Mouse (Mus musculus): ENCODE results near the gene Kdf1. TPM values are rescaled to one million over a fixed set of nuclear protein-coding genes. Genes with fewer than 3 reads are reported as not detected.

Gene Kdf1
- polyA plus RNA-seq, 1 experiment: not detected

DNA sequence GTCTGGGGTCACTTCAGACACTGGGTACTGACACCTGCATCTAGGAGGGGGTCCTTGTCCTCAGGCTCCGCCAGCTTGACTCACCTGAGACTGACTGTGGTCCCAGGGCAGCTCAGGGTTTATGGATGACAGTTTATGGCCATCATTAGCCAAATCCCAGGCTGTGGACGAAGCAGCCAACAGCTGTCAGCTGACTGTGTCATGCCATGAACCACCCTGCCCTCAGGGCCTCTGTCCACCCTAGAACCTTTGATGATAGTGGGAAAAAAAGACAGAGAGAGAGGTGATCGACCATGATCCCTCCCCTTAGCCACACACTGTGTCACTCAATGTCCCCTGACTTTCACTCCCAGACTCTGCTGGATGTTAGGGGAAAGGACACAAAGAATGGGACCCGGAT is 42.9 kb downstream of the Kdf1 start:
- Histone ChIP-seq H3K27ac (ENCODE audit: insufficient read depth, low read depth, low read length) (no peak overlapping the region), H3K4me3 (ENCODE audit: insufficient read depth, low read depth, low read length) (no peak overlapping the region), H3K4me1 (ENCODE audit: control insufficient read depth, insufficient read depth, low read length) (peaks cover 2% of the 10 kb centered on the region; the same call in 1 of the 2 replicates)
- TF ChIP-seq CTCF (IDR thresholded peaks at IDR 0.05; ENCODE audit: insufficient read depth, low read depth, low read length): no peak
- no peak for TF ChIP-seq POLR2A (IDR thresholded peaks at IDR 0.05; ENCODE audit: insufficient read depth, low read depth, low read length)
- WGBS: 76% methylated on average over 4 of the region's 4 CpGs

DNA sequence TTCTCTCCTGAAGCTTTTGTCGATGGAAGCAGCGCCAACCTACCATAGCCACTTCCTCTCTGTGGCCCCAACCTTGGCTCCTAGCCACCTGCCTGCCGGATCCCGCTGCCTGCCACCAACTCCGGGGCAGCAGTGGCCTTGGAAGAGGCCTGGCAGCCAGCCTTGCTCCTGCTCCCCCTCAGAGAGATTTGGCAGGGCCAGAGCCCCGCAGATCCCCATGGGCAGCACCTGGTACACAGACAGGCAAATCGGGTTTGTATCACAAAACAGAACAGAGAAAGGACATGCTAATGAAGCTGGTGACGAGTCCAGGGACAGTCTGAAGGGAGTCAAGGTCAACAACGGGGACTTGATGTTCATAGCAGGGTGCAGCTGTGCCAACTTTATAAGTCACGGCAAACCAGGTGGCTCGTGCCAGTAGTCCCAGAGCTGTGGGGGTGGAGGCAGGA is 44.4 kb downstream of the Kdf1 start:
- WGBS: 30% methylated on average over 11 of the region's 11 CpGs
- peaks cover 2% of the 10 kb centered on the region; the same call in 1 of the 2 replicates for H3K4me1 ChIP-seq (ENCODE audit: control insufficient read depth, insufficient read depth, low read length)
- H3K27ac ChIP-seq (ENCODE audit: insufficient read depth, low read depth, low read length): no peak overlapping the region
- H3K4me3 ChIP-seq (ENCODE audit: insufficient read depth, low read depth, low read length): no peak overlapping the region
- no peak for TF ChIP-seq CTCF (IDR thresholded peaks at IDR 0.05; ENCODE audit: insufficient read depth, low read depth, low read length)
- no peak for TF ChIP-seq POLR2A (IDR thresholded peaks at IDR 0.05; ENCODE audit: insufficient read depth, low read depth, low read length)

DNA sequence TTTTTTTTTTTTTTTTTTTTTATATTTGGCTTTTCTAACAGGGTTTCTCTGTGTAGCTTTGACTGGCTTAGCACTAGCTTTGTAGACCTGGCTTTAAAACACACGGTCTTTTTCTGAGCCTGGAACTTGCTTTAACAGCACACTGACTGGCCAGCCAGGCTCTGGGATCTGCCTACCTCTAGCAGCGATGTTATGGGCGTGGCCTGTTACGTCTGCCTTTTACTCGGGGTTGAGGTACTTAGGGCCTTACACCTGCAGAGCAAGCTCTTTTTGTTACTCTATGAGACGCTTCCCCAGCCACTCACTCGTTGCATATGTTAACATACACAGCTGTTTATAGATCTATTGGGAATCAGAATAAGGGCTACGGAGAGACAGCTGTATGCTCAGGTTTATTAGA is 48.5 kb downstream of the Kdf1 start:
- TF ChIP-seq CTCF (IDR thresholded peaks at IDR 0.05; ENCODE audit: insufficient read depth, low read depth, low read length): no peak
- Histone ChIP-seq H3K27ac (ENCODE audit: insufficient read depth, low read depth, low read length) (no peak overlapping the region), H3K4me3 (ENCODE audit: insufficient read depth, low read depth, low read length) (no peak overlapping the region), H3K4me1 (ENCODE audit: control insufficient read depth, insufficient read depth, low read length) (peaks cover 2% of the 10 kb centered on the region; the same call in 1 of the 2 replicates)
- WGBS: 27% methylated on average over 8 of the region's 8 CpGs

DNA sequence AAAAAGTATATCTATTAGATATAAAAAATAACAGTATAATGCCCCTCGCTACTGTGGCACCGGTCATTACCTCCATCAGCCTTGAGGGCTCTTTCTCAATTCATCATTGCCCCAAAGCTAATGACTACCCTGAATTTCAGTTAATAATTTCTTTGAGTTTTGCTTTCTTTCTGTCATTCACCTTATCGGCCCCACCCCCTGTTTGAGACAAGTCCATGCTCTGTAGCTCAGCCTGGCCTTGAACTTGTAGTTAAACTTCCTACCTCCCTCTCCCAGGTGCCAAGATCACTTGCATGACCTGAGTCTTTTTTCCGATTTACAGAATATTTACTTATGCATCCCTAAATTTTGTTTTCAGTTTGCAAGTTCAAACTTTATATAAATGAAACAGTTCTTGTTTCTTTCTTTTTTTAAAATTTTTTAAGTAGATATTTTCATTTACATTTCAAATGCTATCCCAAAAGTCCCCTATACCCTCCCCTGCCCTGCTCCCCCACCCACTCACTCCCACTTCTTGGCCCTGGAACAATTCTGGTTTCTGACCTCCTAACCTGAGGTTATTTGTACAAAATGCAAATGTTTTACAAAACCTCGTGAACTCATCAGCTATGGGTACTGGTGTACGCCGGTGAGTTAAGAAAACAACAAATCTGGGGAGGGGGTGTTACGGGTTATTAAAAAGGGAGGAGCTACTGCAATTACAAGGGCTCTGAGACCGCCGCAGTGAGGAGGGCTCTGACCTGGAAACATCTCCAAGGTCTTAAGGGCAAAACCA is 50.7 kb downstream of the Kdf1 start:
- WGBS: 79% methylated on average over 10 of the region's 10 CpGs
- TF ChIP-seq POLR2A (IDR thresholded peaks at IDR 0.05; ENCODE audit: insufficient read depth, low read depth, low read length) (no peak), CTCF (IDR thresholded peaks at IDR 0.05; ENCODE audit: insufficient read depth, low read depth, low read length) (no peak)
- Histone ChIP-seq H3K27ac (ENCODE audit: insufficient read depth, low read depth, low read length) (no peak overlapping the region), H3K4me1 (ENCODE audit: control insufficient read depth, insufficient read depth, low read length) (no peaks in the 10 kb centered on the region), H3K4me3 (ENCODE audit: insufficient read depth, low read depth, low read length) (no peak overlapping the region)

DNA sequence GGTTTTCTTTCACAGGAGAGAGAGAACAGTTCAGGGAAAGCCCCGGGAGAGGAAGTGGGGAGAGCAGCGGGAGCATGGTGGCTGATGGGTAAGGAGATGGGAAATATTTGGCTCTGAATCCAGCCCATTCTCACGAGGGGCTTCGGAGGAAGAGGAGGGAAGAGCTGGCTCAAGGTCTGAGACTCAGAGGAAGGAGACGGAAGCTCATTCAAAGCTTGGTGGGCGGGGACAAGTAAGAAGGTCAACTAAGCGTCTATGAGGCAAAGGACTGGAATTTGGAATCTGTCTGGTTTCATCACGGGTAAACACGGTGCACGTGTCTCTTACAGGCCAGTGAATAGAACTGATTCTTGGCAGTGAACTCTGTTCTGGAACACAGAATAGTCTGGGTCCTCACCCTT is 51.3 kb downstream of the Kdf1 start:
- TF ChIP-seq CTCF (IDR thresholded peaks at IDR 0.05; ENCODE audit: insufficient read depth, low read depth, low read length): no peak
- TF ChIP-seq POLR2A (IDR thresholded peaks at IDR 0.05; ENCODE audit: insufficient read depth, low read depth, low read length): no peak
- Histone ChIP-seq H3K4me3 (ENCODE audit: insufficient read depth, low read depth, low read length) (no peak overlapping the region), H3K27ac (ENCODE audit: insufficient read depth, low read depth, low read length) (no peak overlapping the region), H3K4me1 (ENCODE audit: control insufficient read depth, insufficient read depth, low read length) (no peaks in the 10 kb centered on the region)
- 50% methylated on average over 10 of the region's 10 CpGs for WGBS

DNA sequence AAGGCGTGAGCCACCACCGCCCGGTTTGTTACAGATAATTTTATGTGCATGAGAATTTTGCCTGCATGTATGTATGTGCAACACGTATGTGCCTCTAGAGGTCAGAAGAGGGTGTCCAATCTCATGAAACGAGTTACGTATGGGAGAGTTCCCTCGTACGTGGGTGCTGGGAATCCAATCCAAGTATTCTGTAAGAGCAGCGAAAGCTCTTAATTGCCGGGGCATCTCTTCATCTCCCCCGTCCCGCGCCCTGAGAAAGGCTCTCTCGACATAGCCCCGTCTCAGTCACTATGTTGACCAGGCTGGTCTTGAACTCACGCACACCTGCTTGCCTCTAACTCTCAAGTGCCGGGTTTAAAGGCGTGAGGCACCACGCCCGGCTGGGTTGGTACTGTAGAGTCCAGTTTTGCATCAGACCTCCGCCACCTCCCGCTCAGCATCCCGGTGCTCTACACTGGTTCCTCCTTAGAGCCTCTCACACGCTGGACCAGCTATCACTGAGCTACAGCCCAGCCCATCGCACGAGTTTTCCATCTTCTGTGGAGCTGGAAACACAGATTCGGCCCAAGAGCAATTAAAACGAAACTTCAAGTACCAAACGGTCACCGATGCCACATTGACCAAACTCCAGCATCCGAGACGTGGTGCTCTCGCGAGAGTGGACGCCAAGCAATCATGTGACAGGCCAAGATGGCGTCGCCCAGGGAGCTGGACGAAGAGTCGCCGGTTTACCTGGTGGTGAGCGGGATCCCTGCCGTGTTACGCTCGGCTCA is 55.5 kb downstream of the Kdf1 start, which contains the start of gene Gpatch3:
Gpatch3 (plus strand) TSS at position 676 of the 773 bp plus-strand sequence.
- peak within 1 kb of the TSS; percentile 57 for H3K4me3 ChIP-seq (ENCODE audit: insufficient read depth, low read depth, low read length)
- H3K4me1 ChIP-seq (ENCODE audit: control insufficient read depth, insufficient read depth, low read length): peaks cover 4% of the 10 kb centered on the region
- peak within 1 kb of the TSS; percentile 18; the same call in 1 of the 2 replicates for H3K27ac ChIP-seq (ENCODE audit: insufficient read depth, low read depth, low read length)
- WGBS: 4% methylated on average over 44 of the region's 44 CpGs
- TF ChIP-seq POLR2A (IDR thresholded peaks at IDR 0.05; ENCODE audit: insufficient read depth, low read depth, low read length): 0 out of 2 replicates have a peak, but pooled peaks have one; percentile 28
- TF ChIP-seq CTCF (IDR thresholded peaks at IDR 0.05; ENCODE audit: insufficient read depth, low read depth, low read length): no peak

DNA sequence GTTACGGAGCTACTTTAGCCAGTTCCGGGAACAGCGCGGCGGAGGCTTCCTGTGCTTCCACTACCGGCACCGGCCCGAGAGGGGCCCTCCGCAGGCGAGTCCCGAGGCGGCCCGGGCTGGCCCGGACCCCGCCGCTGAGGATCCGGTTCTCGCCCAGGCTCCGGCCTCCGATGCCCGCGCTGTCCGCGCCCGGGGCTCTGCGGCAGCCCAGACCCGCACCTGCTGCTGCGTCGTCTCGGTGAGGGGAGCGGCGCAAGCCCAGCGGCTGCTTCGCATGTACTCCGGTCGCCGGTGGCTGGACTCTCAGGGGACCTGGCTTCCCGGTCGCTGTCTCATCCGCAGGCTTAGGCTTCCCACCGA is 56.1 kb downstream of the Kdf1 start:
- H3K27ac ChIP-seq (ENCODE audit: insufficient read depth, low read depth, low read length): no peak overlapping the region
- peaks cover 4% of the 10 kb centered on the region for H3K4me1 ChIP-seq (ENCODE audit: control insufficient read depth, insufficient read depth, low read length)
- TF ChIP-seq POLR2A (IDR thresholded peaks at IDR 0.05; ENCODE audit: insufficient read depth, low read depth, low read length): no peak
- TF ChIP-seq CTCF (IDR thresholded peaks at IDR 0.05; ENCODE audit: insufficient read depth, low read depth, low read length): no peak
- peak overlapping the region; percentile 57 for H3K4me3 ChIP-seq (ENCODE audit: insufficient read depth, low read depth, low read length)
- WGBS: 1% methylated on average over 41 of the region's 41 CpGs

DNA sequence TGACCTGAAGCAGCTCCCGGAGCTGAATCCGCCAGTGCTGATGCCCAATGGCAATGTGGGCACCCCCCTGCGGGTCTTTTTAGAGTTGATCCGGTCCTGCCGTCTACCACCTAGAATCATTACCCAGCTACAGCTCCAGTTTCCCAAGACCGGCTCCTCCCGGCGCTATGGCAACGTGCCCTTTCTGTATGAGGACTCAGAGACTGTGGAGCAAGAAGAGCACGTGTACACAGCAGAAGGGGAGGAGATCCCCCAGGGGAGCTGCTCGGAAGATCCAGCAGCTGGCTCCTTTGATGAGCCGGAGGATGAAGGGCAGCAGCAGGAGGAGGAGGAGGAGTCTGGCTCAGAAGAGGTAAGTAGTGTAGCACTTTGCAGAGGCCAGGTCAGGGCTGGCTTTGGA is 59.2 kb downstream of the Kdf1 start:
- no peak for TF ChIP-seq CTCF (IDR thresholded peaks at IDR 0.05; ENCODE audit: insufficient read depth, low read depth, low read length)
- no peak for TF ChIP-seq POLR2A (IDR thresholded peaks at IDR 0.05; ENCODE audit: insufficient read depth, low read depth, low read length)
- WGBS: 54% methylated on average over 12 of the region's 12 CpGs

More for the DNA sequence above, 59.2 kb downstream of the Kdf1 start:
- Histone ChIP-seq H3K27ac (ENCODE audit: insufficient read depth, low read depth, low read length) (no peak overlapping the region), H3K4me1 (ENCODE audit: control insufficient read depth, insufficient read depth, low read length) (peaks cover 4% of the 10 kb centered on the region), H3K4me3 (ENCODE audit: insufficient read depth, low read depth, low read length) (no peak overlapping the region)

Other genes starting within 250 kb of the Kdf1 start
- gene Tmem222, start 241.2 kb upstream of the Kdf1 start, polyA plus RNA-seq (2012; ENCODE audit: insufficient read depth, insufficient read length, low replicate concordance, missing spikeins): not detected in 2 replicates
- gene Wdtc1, start 165.5 kb upstream of the Kdf1 start, polyA plus RNA-seq (2012; ENCODE audit: insufficient read depth, insufficient read length, low replicate concordance, missing spikeins): 113 TPM in 1 of 2 replicates, not detected in the other
- gene Slc9a1, start 149.3 kb upstream of the Kdf1 start, polyA plus RNA-seq (2012; ENCODE audit: insufficient read depth, insufficient read length, low replicate concordance, missing spikeins): not detected in 2 replicates
- not detected in 2 replicates for gene Tent5b, start 38.8 kb upstream of the Kdf1 start, polyA plus RNA-seq (2012; ENCODE audit: insufficient read depth, insufficient read length, low replicate concordance, missing spikeins)
- gene Trnp1, start 20.4 kb upstream of the Kdf1 start, polyA plus RNA-seq (2012; ENCODE audit: insufficient read depth, insufficient read length, low replicate concordance, missing spikeins): not detected in 2 replicates
- gene Nudc, start 27.0 kb downstream of the Kdf1 start, polyA plus RNA-seq (2012; ENCODE audit: insufficient read depth, insufficient read length, low replicate concordance, missing spikeins): 355 TPM in 1 of 2 replicates, not detected in the other
- gene Nr0b2, start 34.4 kb downstream of the Kdf1 start, polyA plus RNA-seq (2012; ENCODE audit: insufficient read depth, insufficient read length, low replicate concordance, missing spikeins): not detected in 2 replicates
- not detected in 2 replicates for gene Gpatch3, start 55.8 kb downstream of the Kdf1 start, polyA plus RNA-seq (2012; ENCODE audit: insufficient read depth, insufficient read length, low replicate concordance, missing spikeins)
- not detected in 2 replicates for gene Gpn2, start 65.4 kb downstream of the Kdf1 start, polyA plus RNA-seq (2012; ENCODE audit: insufficient read depth, insufficient read length, low replicate concordance, missing spikeins)
- not detected in 2 replicates for gene Sfn, start 83.2 kb downstream of the Kdf1 start, polyA plus RNA-seq (2012; ENCODE audit: insufficient read depth, insufficient read length, low replicate concordance, missing spikeins)
- gene Zdhhc18, start 131.2 kb downstream of the Kdf1 start, polyA plus RNA-seq (2012; ENCODE audit: insufficient read depth, insufficient read length, low replicate concordance, missing spikeins): not detected in 2 replicates
- not detected in 2 replicates for gene Pigv, start 153.7 kb downstream of the Kdf1 start, polyA plus RNA-seq (2012; ENCODE audit: insufficient read depth, insufficient read length, low replicate concordance, missing spikeins)
- gene Arid1a, start 237.8 kb downstream of the Kdf1 start, polyA plus RNA-seq (2012; ENCODE audit: insufficient read depth, insufficient read length, low replicate concordance, missing spikeins): 655 TPM in 1 of 2 replicates, not detected in the other